In genomic region chr10:26243203-26243602, GRCm38 (mm10) we compare ENCODE assay signal across 27 mouse cellular contexts. TPM values are rescaled to one million over a fixed set of nuclear protein-coding genes. Genes with fewer than 3 reads are reported as not detected.
DNase-seq lines count a peak whose midpoint lies in the region; ATAC-seq and TF ChIP-seq lines count a peak whose summit lies in the region.
"Had no signal": no experiment of that assay in that cellular context is flagged by ENCODE, and none has a peak within 500 bp of the region (broad histone marks: within the 10 kb centered on the region; RNA-seq: fewer than 3 reads in every experiment).

No protein-coding gene starts in this region.

- no peak for DNase-seq in left cerebral cortex, adult 2 months (ENCODE audit: extremely low spot score in 1 of 2, low spot score in 2 of 2)
- no peak for DNase-seq in left cerebral cortex, postnatal 4 days
- peak; percentile 19 for DNase-seq in right cerebral cortex, postnatal 25 days
- no peak for DNase-seq in right cerebral cortex, adult 2 months (ENCODE audit: low spot score in 2 of 2)
- DNase-seq: adrenal gland, adult 2 months; adrenal gland, postnatal 10 days; adrenal gland, postnatal 25 days; cerebellum, adult 11-12 months; cerebellum, adult 2 months; cerebellum, adult 9-10 months; cerebellum, postnatal 10 days; cerebellum, postnatal 25 days; embryo, embryonic 11 days had no signal

- H3K4me1 ChIP-seq in cortical plate, adult 2 months (ENCODE audit: control insufficient read depth, insufficient read depth, low read length), result peaks cover 2% of the 10 kb centered on the region; the same call in 1 of the 2 replicates
- no peaks in the 10 kb centered on the region for H3K4me1 ChIP-seq in intestine, postnatal 0 days (replicated peaks; ENCODE audit: control insufficient read depth, insufficient read depth, low read length)
- H3K4me1 ChIP-seq in intestine, embryonic 16.5 days (ENCODE audit: control insufficient read depth, insufficient read depth, low read length), result no peaks in the 10 kb centered on the region
- H3K4me1 ChIP-seq: embryonic facial prominence, embryonic 13.5 days; embryonic facial prominence, embryonic 15.5 days; forebrain, embryonic 10.5 days; forebrain, embryonic 12.5 days had no signal

- no peak for ATAC-seq in intestine, postnatal 0 days
- ATAC-seq in intestine, embryonic 16.5 days, result no peak
- ATAC-seq: forebrain, embryonic 14.5 days; forebrain, embryonic 16.5 days had no signal

- peak overlapping the region; percentile 78 for H3K27ac ChIP-seq in left cerebral cortex, adult 2 months
- H3K27ac ChIP-seq in cortical plate, adult 2 months (ENCODE audit: insufficient read depth, low read length), result peak overlapping the region; percentile 81; the same call in 1 of the 2 replicates
- H3K27ac ChIP-seq in intestine, postnatal 0 days (ENCODE audit: low read depth, low read length), result no peak overlapping the region
- no peak overlapping the region for H3K27ac ChIP-seq in intestine, embryonic 16.5 days (ENCODE audit: low read length)
- H3K27ac ChIP-seq: embryonic facial prominence, embryonic 13.5 days; embryonic facial prominence, embryonic 15.5 days; forebrain, embryonic 10.5 days; forebrain, embryonic 12.5 days had no signal

- H3K9ac ChIP-seq in intestine, postnatal 0 days (ENCODE audit: low read depth, low read length), result no peak overlapping the region
- no peak overlapping the region for H3K9ac ChIP-seq in intestine, embryonic 16.5 days (ENCODE audit: low read depth, low read length)
- H3K9ac ChIP-seq: embryonic facial prominence, embryonic 13.5 days; embryonic facial prominence, embryonic 15.5 days; forebrain, embryonic 12.5 days had no signal

- H3K9me3 ChIP-seq in intestine, postnatal 0 days (ENCODE audit: control insufficient read depth), result no peaks in the 10 kb centered on the region
- no peaks in the 10 kb centered on the region for H3K9me3 ChIP-seq in intestine, embryonic 16.5 days (ENCODE audit: control insufficient read depth, low read length)
- H3K9me3 ChIP-seq: embryonic facial prominence, embryonic 13.5 days; embryonic facial prominence, embryonic 15.5 days; forebrain, embryonic 10.5 days; forebrain, embryonic 12.5 days had no signal

- no peaks in the 10 kb centered on the region for H3K27me3 ChIP-seq in intestine, postnatal 0 days (replicated peaks; ENCODE audit: control insufficient read depth, insufficient read depth, low read length)
- no peaks in the 10 kb centered on the region for H3K27me3 ChIP-seq in intestine, embryonic 16.5 days (replicated peaks; ENCODE audit: control insufficient read depth, insufficient read depth, low read length)
- H3K27me3 ChIP-seq: embryonic facial prominence, embryonic 13.5 days; embryonic facial prominence, embryonic 15.5 days; forebrain, embryonic 12.5 days had no signal

- H3K4me3 ChIP-seq in left cerebral cortex, adult 2 months, result no peak overlapping the region
- H3K4me3 ChIP-seq in cortical plate, adult 2 months (ENCODE audit: insufficient read depth, low read length), result no peak overlapping the region
- H3K4me3 ChIP-seq in intestine, postnatal 0 days (ENCODE audit: low read depth, low read length), result no peak overlapping the region
- H3K4me3 ChIP-seq in intestine, embryonic 16.5 days (ENCODE audit: low read length), result no peak overlapping the region
- H3K4me3 ChIP-seq: embryonic facial prominence, embryonic 13.5 days; embryonic facial prominence, embryonic 15.5 days; erythroblast, embryonic 14.5 days; forebrain, embryonic 10.5 days; forebrain, embryonic 12.5 days had no signal

- no peaks in the 10 kb centered on the region for H3K36me3 ChIP-seq in intestine, postnatal 0 days (ENCODE audit: control insufficient read depth, insufficient read depth)
- H3K36me3 ChIP-seq in intestine, embryonic 16.5 days (ENCODE audit: control insufficient read depth, insufficient read depth, low read length), result no peaks in the 10 kb centered on the region
- H3K36me3 ChIP-seq: embryonic facial prominence, embryonic 13.5 days; embryonic facial prominence, embryonic 15.5 days; forebrain, embryonic 10.5 days; forebrain, embryonic 12.5 days had no signal

- no peak overlapping the region for H3K4me2 ChIP-seq in intestine, postnatal 0 days (replicated peaks; ENCODE audit: low read depth)
- H3K4me2 ChIP-seq in intestine, embryonic 16.5 days (ENCODE audit: low read depth, low read length), result no peak overlapping the region
- H3K4me2 ChIP-seq: embryonic facial prominence, embryonic 13.5 days; embryonic facial prominence, embryonic 15.5 days; forebrain, embryonic 12.5 days had no signal

- 86% methylated on average over 3 of the region's 3 CpGs for WGBS in intestine, postnatal 0 days
- WGBS in intestine, embryonic 16.5 days, result 87% methylated on average over 3 of the region's 3 CpGs

- no peak for TF ChIP-seq CTCF in left cerebral cortex, adult 2 months (IDR thresholded peaks at IDR 0.05)
- TF ChIP-seq CTCF in cortical plate, adult 2 months (IDR thresholded peaks at IDR 0.05; ENCODE audit: extremely low read depth, insufficient read depth, low read length), result no peak
- no peak for TF ChIP-seq CTCF in intestine, postnatal 0 days (IDR thresholded peaks at IDR 0.05; ENCODE audit: low read depth)

- TF ChIP-seq POLR2A in cortical plate, adult 2 months (IDR thresholded peaks at IDR 0.05; ENCODE audit: extremely low read depth, insufficient read depth, low read length), result no peak

- intact Hi-C loops in left cerebral cortex, adult 2 months (cut with DNase I), result loop anchor here (5.0 kb wide), 1 partner anchor 1256 kb away; no protein-coding TSS in a partner anchor
- intact Hi-C loops in left cerebral cortex, postnatal 4 days (cut with DNase I), result no loop called here

RNA-seq across cellular contexts. Expression of gene Samd3, which starts 13.7 kb away (rescaled TPM):
- total RNA-seq in left cerebral cortex, adult 2 months (2021), result 1 to 10 TPM; 2.1 to 2.2 TPM
- 1 to 10 TPM; 1.0 to 1.1 TPM for total RNA-seq in left cerebral cortex, postnatal 4 days (2021)
- 1.8 and 2.3 TPM in 2 replicates for polyA plus RNA-seq in cortical plate, adult 2 months (2012; rRNA removed)
- not detected in 2 replicates for polyA plus RNA-seq in intestine, postnatal 0 days (2015; fragmentation: Nextera tagmentation; extraction: Ambion mirVana)
- polyA plus RNA-seq in intestine, embryonic 16.5 days (2015; fragmentation: Nextera tagmentation; extraction: Ambion mirVana), result not detected in 2 replicates
- total RNA-seq: adrenal gland, adult 2 months; adrenal gland, postnatal 10 days; adrenal gland, postnatal 25 days; adrenal gland, postnatal 4 days; ES-E14; MEL had no signal
- polyA plus RNA-seq: C2C12; erythroblast, embryonic 14.5 days had no signal

Comparison
In these comparisons a context has a peak if more than half of its experiments do, and no peak if none do; other contexts are left out.
1. H3K27ac ChIP-seq: peak in left cerebral cortex, adult 2 months (single experiment) and cortical plate, adult 2 months (single experiment); none in intestine, postnatal 0 days (single experiment) and intestine, embryonic 16.5 days (single experiment).